Mouse (Mus musculus) limb, embryonic 13.5 days (tissue): ENCODE measurements around the gene Scamp2. TPM values are rescaled to one million over a fixed set of nuclear protein-coding genes. Genes with fewer than 3 reads are reported as not detected.
A peak's percentile ranks its signal among the peaks of the same experiment; 100 is the strongest.

Source experiments
- ATAC-seq: fragments of 200-750 bp; cut with Nextera tagmentation; 2 replicates; pipeline ENCODE4 v1.8.0; 2017; ENCODE audit warnings: low read depth, moderate number of reproducible peaks, moderate TSS enrichment; ENCODE audit not compliant: low FRiP score
- H3K27ac ChIP-seq: fragments of 300-500 bp; sonication (generic); 2 replicates; pipeline ENCODE4 v1.5.1; 2015; ENCODE audit warnings: inconsistent platforms, mild to moderate bottlenecking, moderate library complexity
- H3K27me3 ChIP-seq: fragments of 300-500 bp; sonication (generic); 2 replicates; pipeline ENCODE4 v1.6.1; 2015; ENCODE audit warnings: mild to moderate bottlenecking, inconsistent platforms
- H3K36me3 ChIP-seq: fragments of 300-500 bp; sonication (generic); 2 replicates; pipeline ENCODE4 v1.6.1; 2015; ENCODE audit warnings: inconsistent platforms, mild to moderate bottlenecking, moderate library complexity
- H3K4me1 ChIP-seq: fragments of 300-500 bp; sonication (generic); 2 replicates; pipeline ENCODE4 v1.6.1; 2015; ENCODE audit warnings: inconsistent platforms
- H3K4me2 ChIP-seq: fragments of 300-500 bp; sonication (generic); replicated peaks from 2 replicates; pipeline ENCODE4 v1.6.1; 2015; ENCODE audit warnings: inconsistent platforms, mild to moderate bottlenecking, moderate library complexity
- H3K4me3 ChIP-seq: fragments of 300-500 bp; sonication (generic); 2 replicates; pipeline ENCODE4 v1.5.1; 2015; ENCODE audit warnings: moderate library complexity, mild to moderate bottlenecking, inconsistent platforms
- H3K9ac ChIP-seq: fragments of 300-500 bp; sonication (generic); 2 replicates; pipeline ENCODE4 v1.6.1; 2015; ENCODE audit warnings: mild to moderate bottlenecking, inconsistent platforms
- H3K9me3 ChIP-seq: fragments of 300-500 bp; sonication (generic); 2 replicates; pipeline ENCODE4 v1.6.1; 2016; ENCODE audit warnings: inconsistent platforms
- WGBS: fragments of 180-500 bp; shearing (Covaris S2); methylation state at CpG from one replicate; pipeline ENCODE4 v1.1.7; 2015; 5-methylcytosine and 5-hydroxymethylcytosine counted together
- polyA plus RNA-seq: library from polyadenylated mRNA; unstranded; fragments of >200 nt; fragmentation: Nextera tagmentation; extraction: Ambion mirVana; gene quantifications from 2 replicates; pipeline ENCODE4 v1.2.1, GENCODE M21; 2015

The Scamp2 gene
- polyA plus RNA-seq, 1 experiment from 2014 or later = 69.1 TPM

- WGBS = 39% methylated on average over 3 of the region's 3 CpGs
- Histone ChIP-seq H3K36me3 (peaks cover 8% of the 10 kb centered on the region), H3K4me1 (peaks cover 7% of the 10 kb centered on the region), H3K4me3 (no peak overlapping the region), H3K4me2 (no peak overlapping the region), H3K27me3 (peaks cover 2% of the 10 kb centered on the region; the same call in 1 of the 2 replicates), H3K27ac (no peak overlapping the region), H3K9me3 (no peaks in the 10 kb centered on the region), H3K9ac (no peak overlapping the region)
- ATAC-seq = no peak
Observed at GRCm38 (mm10) chr9:57554753-57555152, 6.0 kb upstream of the Scamp2 start.

GRCm38 (mm10) chr9:57557215-57557614 is 3.5 kb upstream of the Scamp2 start:
- no peak overlapping the region for H3K4me3 ChIP-seq
- no peak overlapping the region for H3K27ac ChIP-seq
- no peaks in the 10 kb centered on the region for H3K36me3 ChIP-seq
- no peak overlapping the region for H3K9ac ChIP-seq
- H3K4me1 ChIP-seq = peaks cover 15% of the 10 kb centered on the region
- no peak for ATAC-seq
- WGBS = 76% methylated on average over 3 of the region's 3 CpGs
- H3K9me3 ChIP-seq = no peaks in the 10 kb centered on the region
- H3K27me3 ChIP-seq = peaks cover 2% of the 10 kb centered on the region; the same call in 1 of the 2 replicates
- no peak overlapping the region for H3K4me2 ChIP-seq

GRCm38 (mm10) chr9:57558625-57559024 is 2.1 kb upstream of the Scamp2 start:
- H3K4me1 ChIP-seq = peaks cover 29% of the 10 kb centered on the region
- WGBS = 83% methylated on average over 4 of the region's 4 CpGs
- no peak overlapping the region for H3K9ac ChIP-seq
- no peaks in the 10 kb centered on the region for H3K36me3 ChIP-seq
- H3K4me2 ChIP-seq = no peak overlapping the region
- ATAC-seq = no peak
- no peaks in the 10 kb centered on the region for H3K9me3 ChIP-seq
- no peak overlapping the region for H3K4me3 ChIP-seq
- no peak overlapping the region for H3K27ac ChIP-seq
- peaks cover 2% of the 10 kb centered on the region; the same call in 1 of the 2 replicates for H3K27me3 ChIP-seq

- no peaks in the 10 kb centered on the region for H3K36me3 ChIP-seq
- H3K27ac ChIP-seq = no peak overlapping the region
- ATAC-seq = no peak
- no peak overlapping the region for H3K9ac ChIP-seq
- peaks cover 2% of the 10 kb centered on the region; the same call in 1 of the 2 replicates for H3K27me3 ChIP-seq
- H3K4me2 ChIP-seq = no peak overlapping the region
- WGBS = 73% methylated on average over 2 of the region's 2 CpGs
- H3K4me1 ChIP-seq = peaks cover 30% of the 10 kb centered on the region
- H3K9me3 ChIP-seq = no peaks in the 10 kb centered on the region
- H3K4me3 ChIP-seq = no peak overlapping the region
Observed at GRCm38 (mm10) chr9:57559568-57559967, 1.2 kb upstream of the Scamp2 start.

GRCm38 (mm10) chr9:57560263-57560662 is 480 bp upstream of the Scamp2 start:
- peak overlapping the region; percentile 39; the same call in 1 of the 2 replicates for H3K27ac ChIP-seq
- 28% methylated on average over 7 of the region's 7 CpGs for WGBS

GRCm38 (mm10) chr9:57561711-57562099 is 962 bp downstream of the Scamp2 start:
- WGBS = 76% methylated on average over 13 of the region's 13 CpGs
- no peak for ATAC-seq
- peak overlapping the region; percentile 67 for H3K9ac ChIP-seq

More at GRCm38 (mm10) chr9:57560263-57560662, 480 bp upstream of the Scamp2 start:
- peak overlapping the region; percentile 77 for H3K4me2 ChIP-seq
- no peak for ATAC-seq
- H3K9me3 ChIP-seq = no peaks in the 10 kb centered on the region
- H3K27me3 ChIP-seq = peaks cover 2% of the 10 kb centered on the region; the same call in 1 of the 2 replicates
- H3K36me3 ChIP-seq = no peaks in the 10 kb centered on the region
- H3K4me3 ChIP-seq = peak overlapping the region; percentile 60
- H3K4me1 ChIP-seq = peaks cover 34% of the 10 kb centered on the region
- H3K9ac ChIP-seq = peak overlapping the region; percentile 67

GRCm38 (mm10) chr9:57562896-57563372 is 2.2 kb downstream of the Scamp2 start:
- Histone ChIP-seq H3K4me2 (peak overlapping the region; percentile 34), H3K36me3 (peaks cover 3% of the 10 kb centered on the region; the same call in 1 of the 2 replicates), H3K4me3 (no peak overlapping the region), H3K27me3 (peaks cover 2% of the 10 kb centered on the region; the same call in 1 of the 2 replicates), H3K27ac (no peak overlapping the region), H3K4me1 (peaks cover 56% of the 10 kb centered on the region), H3K9me3 (no peaks in the 10 kb centered on the region), H3K9ac (peak overlapping the region; percentile 55; the same call in 1 of the 2 replicates)
- WGBS = 66% methylated on average over 4 of the region's 4 CpGs
- no peak for ATAC-seq

More at GRCm38 (mm10) chr9:57561711-57562099, 962 bp downstream of the Scamp2 start:
- no peaks in the 10 kb centered on the region for H3K9me3 ChIP-seq
- H3K36me3 ChIP-seq = no peaks in the 10 kb centered on the region
- H3K27me3 ChIP-seq = peaks cover 2% of the 10 kb centered on the region; the same call in 1 of the 2 replicates
- peak overlapping the region; percentile 60 for H3K4me3 ChIP-seq
- H3K4me1 ChIP-seq = peaks cover 49% of the 10 kb centered on the region
- peak overlapping the region; percentile 33; the same call in 1 of the 2 replicates for H3K27ac ChIP-seq
- peak overlapping the region; percentile 77 for H3K4me2 ChIP-seq

- Histone ChIP-seq H3K4me3 (no peak overlapping the region), H3K4me2 (no peak overlapping the region), H3K9ac (no peak overlapping the region), H3K27me3 (no peaks in the 10 kb centered on the region), H3K27ac (no peak overlapping the region; the same call in 1 of the 2 replicates), H3K36me3 (peaks cover 20% of the 10 kb centered on the region), H3K9me3 (no peaks in the 10 kb centered on the region), H3K4me1 (peaks cover 56% of the 10 kb centered on the region)
- 87% methylated on average over 6 of the region's 6 CpGs for WGBS
- no peak for ATAC-seq
Observed at GRCm38 (mm10) chr9:57564609-57565008, 3.9 kb downstream of the Scamp2 start.

- peak overlapping the region; percentile 81 for H3K27ac ChIP-seq
- ATAC-seq = peak; percentile 66
Observed at GRCm38 (mm10) chr9:57565741-57566221, 5.0 kb downstream of the Scamp2 start.

GRCm38 (mm10) chr9:57566846-57567245 is 6.1 kb downstream of the Scamp2 start:
- Histone ChIP-seq H3K9ac (no peak overlapping the region), H3K36me3 (peaks cover 36% of the 10 kb centered on the region), H3K9me3 (no peaks in the 10 kb centered on the region), H3K4me3 (no peak overlapping the region), H3K4me2 (no peak overlapping the region), H3K27me3 (no peaks in the 10 kb centered on the region), H3K4me1 (peaks cover 45% of the 10 kb centered on the region), H3K27ac (peak overlapping the region; percentile 81)
- 49% methylated on average over 8 of the region's 8 CpGs for WGBS
- ATAC-seq = no peak

More at GRCm38 (mm10) chr9:57565741-57566221, 5.0 kb downstream of the Scamp2 start:
- Histone ChIP-seq H3K9me3 (no peaks in the 10 kb centered on the region), H3K36me3 (peaks cover 29% of the 10 kb centered on the region), H3K4me3 (no peak overlapping the region), H3K9ac (peak overlapping the region; percentile 10; the same call in 1 of the 2 replicates), H3K4me1 (peaks cover 52% of the 10 kb centered on the region), H3K27me3 (no peaks in the 10 kb centered on the region), H3K4me2 (peak overlapping the region; percentile 38)
- 31% methylated on average over 10 of the region's 10 CpGs for WGBS

- Histone ChIP-seq H3K9ac (no peak overlapping the region), H3K9me3 (no peaks in the 10 kb centered on the region), H3K27me3 (no peaks in the 10 kb centered on the region), H3K4me3 (no peak overlapping the region), H3K4me1 (peaks cover 28% of the 10 kb centered on the region), H3K36me3 (peaks cover 46% of the 10 kb centered on the region), H3K27ac (no peak overlapping the region), H3K4me2 (no peak overlapping the region)
- ATAC-seq = no peak
- 94% methylated on average over 6 of the region's 6 CpGs for WGBS
Observed at GRCm38 (mm10) chr9:57568500-57568899, 7.8 kb downstream of the Scamp2 start.

- ATAC-seq = no peak
- Histone ChIP-seq H3K9me3 (no peaks in the 10 kb centered on the region), H3K27me3 (no peaks in the 10 kb centered on the region), H3K9ac (no peak overlapping the region), H3K4me1 (no peaks in the 10 kb centered on the region), H3K36me3 (peaks cover 61% of the 10 kb centered on the region), H3K4me3 (no peak overlapping the region), H3K4me2 (no peak overlapping the region), H3K27ac (no peak overlapping the region)
Observed at GRCm38 (mm10) chr9:57574397-57574796, 13.7 kb downstream of the Scamp2 start.
